Comparison of ENCODE assay signal across 8 mouse cellular contexts in genomic region chr12:30584863-30585262, GRCm38 (mm10). TPM values are rescaled to one million over a fixed set of nuclear protein-coding genes. Genes with fewer than 3 reads are reported as not detected.
DNase-seq lines count a peak whose midpoint lies in the region; ATAC-seq and TF ChIP-seq lines count a peak whose summit lies in the region.

No protein-coding gene starts in this region.

- TF ChIP-seq CTCF in liver, adult 2 months (IDR thresholded peaks at IDR 0.05; ENCODE audit: low read depth, low read length), result no peak

- H3K4me2 ChIP-seq in embryonic facial prominence, embryonic 13.5 days, result peak overlapping the region; percentile 85
- peak overlapping the region; percentile 88 for H3K4me2 ChIP-seq in intestine, embryonic 16.5 days (ENCODE audit: low read depth, low read length)
- H3K4me2 ChIP-seq in neural tube, embryonic 12.5 days (replicated peaks), result peak overlapping the region; percentile 74

- no peaks in the 10 kb centered on the region for H3K27me3 ChIP-seq in liver, adult 2 months (ENCODE audit: control insufficient read depth, insufficient read depth, low read length)
- no peaks in the 10 kb centered on the region for H3K27me3 ChIP-seq in embryonic facial prominence, embryonic 13.5 days
- H3K27me3 ChIP-seq in intestine, embryonic 16.5 days (replicated peaks; ENCODE audit: control insufficient read depth, insufficient read depth, low read length), result no peaks in the 10 kb centered on the region
- no peaks in the 10 kb centered on the region for H3K27me3 ChIP-seq in neural tube, embryonic 12.5 days (replicated peaks)

- H3K79me2 ChIP-seq in liver, adult 2 months (ENCODE audit: control insufficient read depth, insufficient read depth, low read length), result no peaks in the 10 kb centered on the region

- no peaks in the 10 kb centered on the region for H3K9me3 ChIP-seq in embryonic facial prominence, embryonic 13.5 days
- H3K9me3 ChIP-seq in intestine, embryonic 16.5 days (ENCODE audit: control insufficient read depth, low read length), result no peaks in the 10 kb centered on the region
- H3K9me3 ChIP-seq in neural tube, embryonic 12.5 days, result no peaks in the 10 kb centered on the region

- TF ChIP-seq POLR2A in liver, adult 2 months (IDR thresholded peaks at IDR 0.05; ENCODE audit: extremely low read depth, insufficient read depth, low read length), result no peak

- WGBS in liver, adult 2 months, result 8% methylated on average over 6 of the region's 6 CpGs
- WGBS in embryonic facial prominence, embryonic 13.5 days, result 11% methylated on average over 6 of the region's 6 CpGs
- 8% methylated on average over 6 of the region's 6 CpGs for WGBS in intestine, embryonic 16.5 days
- 15% methylated on average over 6 of the region's 6 CpGs for WGBS in neural tube, embryonic 12.5 days

- H3K36me3 ChIP-seq in liver, adult 2 months (ENCODE audit: control insufficient read depth, insufficient read depth, low read length), result peaks cover 21% of the 10 kb centered on the region
- peaks cover 22% of the 10 kb centered on the region for H3K36me3 ChIP-seq in embryonic facial prominence, embryonic 13.5 days
- H3K36me3 ChIP-seq in intestine, embryonic 16.5 days (ENCODE audit: control insufficient read depth, insufficient read depth, low read length), result no peaks in the 10 kb centered on the region
- H3K36me3 ChIP-seq in neural tube, embryonic 12.5 days, result peaks cover 16% of the 10 kb centered on the region

- peak overlapping the region; percentile 88 for H3K9ac ChIP-seq in liver, adult 2 months (ENCODE audit: low read depth, low read length)
- peak overlapping the region; percentile 88 for H3K9ac ChIP-seq in embryonic facial prominence, embryonic 13.5 days
- peak overlapping the region; percentile 85 for H3K9ac ChIP-seq in intestine, embryonic 16.5 days (ENCODE audit: low read depth, low read length)
- H3K9ac ChIP-seq in neural tube, embryonic 12.5 days, result peak overlapping the region; percentile 85

- no peak for DNase-seq in liver, adult 2 months (ENCODE audit: extremely low read depth, low read depth, low spot score)
- no peak for DNase-seq in liver
- DNase-seq in gastrocnemius, adult 18-20 months (ENCODE audit: low spot score), result no peak
- DNase-seq in gastrocnemius, postnatal 10 days, result no peak
- no peak for DNase-seq in urinary bladder, adult 2 months (ENCODE audit: low spot score)

- peak overlapping the region; percentile 75 for H3K4me3 ChIP-seq in liver, adult 2 months (ENCODE audit: insufficient read depth, low read depth, low read length)
- peak overlapping the region; percentile 66 for H3K4me3 ChIP-seq in embryonic facial prominence, embryonic 13.5 days
- peak overlapping the region; percentile 78 for H3K4me3 ChIP-seq in intestine, embryonic 16.5 days (ENCODE audit: low read length)
- peak overlapping the region; percentile 60 for H3K4me3 ChIP-seq in neural tube, embryonic 12.5 days

- 0 out of 2 replicates have a peak, but pooled peaks have one; percentile 11 for ATAC-seq in embryonic facial prominence, embryonic 13.5 days (ENCODE audit: insufficient number of reproducible peaks, insufficient read depth, low FRiP score, low TSS enrichment, low read depth)
- peak; percentile 63 for ATAC-seq in intestine, embryonic 16.5 days
- ATAC-seq in neural tube, embryonic 12.5 days (ENCODE audit: low FRiP score, low read depth), result peak; percentile 55

- peaks cover 4% of the 10 kb centered on the region for H3K4me1 ChIP-seq in liver, adult 2 months (ENCODE audit: control insufficient read depth, insufficient read depth, low read length)
- peaks cover 11% of the 10 kb centered on the region for H3K4me1 ChIP-seq in embryonic facial prominence, embryonic 13.5 days
- H3K4me1 ChIP-seq in intestine, embryonic 16.5 days (ENCODE audit: control insufficient read depth, insufficient read depth, low read length), result peaks cover 8% of the 10 kb centered on the region
- H3K4me1 ChIP-seq in neural tube, embryonic 12.5 days, result peaks cover 9% of the 10 kb centered on the region; the same call in 1 of the 2 replicates

- no peak overlapping the region for H3K27ac ChIP-seq in liver, adult 2 months (replicated peaks; ENCODE audit: insufficient read depth, low read depth, low read length)
- H3K27ac ChIP-seq in embryonic facial prominence, embryonic 13.5 days, result peak overlapping the region; percentile 89
- peak overlapping the region; percentile 90 for H3K27ac ChIP-seq in intestine, embryonic 16.5 days (ENCODE audit: low read length)
- H3K27ac ChIP-seq in neural tube, embryonic 12.5 days, result no peak overlapping the region

RNA-seq across cellular contexts. Expression of gene Tmem18, which starts 0.6 kb away (rescaled TPM):
- 7.9 and 9.0 TPM in 2 replicates for total RNA-seq in liver, adult 2 months (2014; rRNA removed)
- polyA plus RNA-seq in liver, adult 2 months (2012; rRNA removed), result 8.7 and 9.3 TPM in 2 replicates
- polyA plus RNA-seq in embryonic facial prominence, embryonic 13.5 days (2015; fragmentation: Nextera tagmentation; extraction: Ambion mirVana), result 26.4 and 32.3 TPM in 2 replicates
- 22.4 and 23.3 TPM in 2 replicates for polyA plus RNA-seq in intestine, embryonic 16.5 days (2015; fragmentation: Nextera tagmentation; extraction: Ambion mirVana)
- polyA plus RNA-seq in neural tube, embryonic 12.5 days (2016; fragmentation: Nextera tagmentation; extraction: Ambion mirVana), result 25.2 and 28.1 TPM in 2 replicates
- 1 to 10 TPM; 6.5 to 7.4 TPM for total RNA-seq in gastrocnemius, adult 18-20 months (2021)
- total RNA-seq in gastrocnemius, postnatal 10 days (2021), result 10 to 100 TPM in 1 of 2 experiments, 1 to 10 TPM in 1; 8.8 to 12.4 TPM
- 24.0 and 27.2 TPM in 2 replicates for polyA plus RNA-seq in urinary bladder, adult 2 months (2012; rRNA removed)

Comparison
In these comparisons a context has a peak if more than half of its experiments do, and no peak if none do; other contexts are left out.
1. H3K27ac ChIP-seq: peak in embryonic facial prominence, embryonic 13.5 days (single experiment) and intestine, embryonic 16.5 days (single experiment); none in liver, adult 2 months (single experiment) and neural tube, embryonic 12.5 days (single experiment).
2. ATAC-seq: peak in every context shown above with its lines; median percentile 63 in intestine, embryonic 16.5 days; 55 in neural tube, embryonic 12.5 days; 11 in embryonic facial prominence, embryonic 13.5 days.
3. Peak in every context shown above with its lines, with median percentiles within 50 percentile points of each other: H3K4me3 ChIP-seq, H3K9ac ChIP-seq and H3K4me2 ChIP-seq.